Comparison of ENCODE assay signal across 8 mouse cellular contexts in the genomic region with DNA sequence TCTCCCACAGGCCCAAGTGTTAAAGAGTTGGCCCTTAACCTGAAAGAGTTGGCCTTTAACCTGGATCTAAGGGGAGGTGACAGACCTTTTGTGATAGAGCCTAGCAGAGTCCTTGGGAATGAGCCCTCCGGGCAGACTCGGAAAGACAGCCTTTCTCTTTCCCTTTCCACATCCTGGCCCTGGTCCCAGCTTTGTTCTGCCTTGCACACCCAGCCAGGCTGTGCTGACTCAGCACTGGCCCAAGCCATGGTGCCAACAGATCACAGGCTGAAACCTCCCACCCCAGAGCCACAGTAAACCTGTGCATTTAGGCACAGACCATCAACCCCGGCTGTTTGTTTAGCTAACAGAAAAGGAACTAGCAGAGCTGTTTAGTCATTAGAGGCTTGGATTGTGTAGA. TPM values are rescaled to one million over a fixed set of nuclear protein-coding genes. Genes with fewer than 3 reads are reported as not detected.
DNase-seq lines count a peak whose midpoint lies in the region; ATAC-seq and TF ChIP-seq lines count a peak whose summit lies in the region.

No protein-coding gene starts in this region.

- peaks cover 21% of the 10 kb centered on the region; the same call in 1 of the 2 replicates for H3K4me1 ChIP-seq in intestine, embryonic 15.5 days (replicated peaks)
- peaks cover 47% of the 10 kb centered on the region for H3K4me1 ChIP-seq in lung, embryonic 15.5 days
- H3K4me1 ChIP-seq in forebrain, postnatal 0 days (ENCODE audit: insufficient read depth) = no peaks in the 10 kb centered on the region

- peak overlapping the region; percentile 9; the same call in 1 of the 2 replicates for H3K27ac ChIP-seq in gastrocnemius, adult 2 months
- peak overlapping the region; percentile 36 for H3K27ac ChIP-seq in intestine, embryonic 15.5 days
- H3K27ac ChIP-seq in lung, embryonic 15.5 days = peak overlapping the region; percentile 70
- no peak overlapping the region for H3K27ac ChIP-seq in forebrain, postnatal 0 days (ENCODE audit: low read depth, low read length)

- no peaks in the 10 kb centered on the region for H3K27me3 ChIP-seq in intestine, embryonic 15.5 days (replicated peaks)
- no peaks in the 10 kb centered on the region for H3K27me3 ChIP-seq in lung, embryonic 15.5 days
- no peaks in the 10 kb centered on the region for H3K27me3 ChIP-seq in forebrain, postnatal 0 days (ENCODE audit: insufficient read depth, low read length)

- no peak overlapping the region for H3K4me3 ChIP-seq in gastrocnemius, adult 2 months
- no peak overlapping the region for H3K4me3 ChIP-seq in intestine, embryonic 15.5 days (replicated peaks)
- H3K4me3 ChIP-seq in lung, embryonic 15.5 days = no peak overlapping the region
- H3K4me3 ChIP-seq in forebrain, postnatal 0 days (ENCODE audit: low read depth, low read length) = no peak overlapping the region

- no peak overlapping the region for H3K4me2 ChIP-seq in intestine, embryonic 15.5 days (replicated peaks)
- H3K4me2 ChIP-seq in lung, embryonic 15.5 days = no peak overlapping the region
- H3K4me2 ChIP-seq in forebrain, postnatal 0 days (ENCODE audit: low read depth) = no peak overlapping the region

- peak; percentile 6 for DNase-seq in cerebellum, adult 11-12 months
- no peak for DNase-seq in cerebellum, adult 11 months
- DNase-seq in R1 (ENCODE audit: low read depth, low spot score) = peak; percentile 9
- DNase-seq in gastrocnemius, adult 2 months = peak; percentile 78
- no peak for DNase-seq in right cerebral cortex, postnatal 25 days
- DNase-seq in forebrain, postnatal 0 days = no peak

- TF ChIP-seq CTCF in gastrocnemius, adult 2 months (IDR thresholded peaks at IDR 0.05) = no peak
- TF ChIP-seq CTCF in forebrain, postnatal 0 days (IDR thresholded peaks at IDR 0.05; ENCODE audit: low read depth) = no peak

- WGBS in intestine, embryonic 15.5 days = 17% methylated on average over 3 of the region's 3 CpGs
- 11% methylated on average over 3 of the region's 3 CpGs for WGBS in lung, embryonic 15.5 days
- WGBS in forebrain, postnatal 0 days = 50% methylated on average over 3 of the region's 3 CpGs

- ATAC-seq in intestine, embryonic 15.5 days = peak; percentile 64; the same call in 1 of the 2 replicates
- peak; percentile 84; the same call in 1 of the 2 replicates for ATAC-seq in lung, embryonic 15.5 days (ENCODE audit: borderline replicate concordance, extremely low read depth, low FRiP score, low TSS enrichment)
- no peak for ATAC-seq in forebrain, postnatal 0 days

- no peaks in the 10 kb centered on the region for H3K9me3 ChIP-seq in intestine, embryonic 15.5 days
- H3K9me3 ChIP-seq in lung, embryonic 15.5 days = no peaks in the 10 kb centered on the region
- H3K9me3 ChIP-seq in forebrain, postnatal 0 days (ENCODE audit: low read length) = no peaks in the 10 kb centered on the region

- H3K9ac ChIP-seq in intestine, embryonic 15.5 days = no peak overlapping the region
- H3K9ac ChIP-seq in lung, embryonic 15.5 days = peak overlapping the region; percentile 6; the same call in 1 of the 2 replicates
- no peak overlapping the region for H3K9ac ChIP-seq in forebrain, postnatal 0 days

- no peaks in the 10 kb centered on the region for H3K36me3 ChIP-seq in intestine, embryonic 15.5 days
- no peaks in the 10 kb centered on the region for H3K36me3 ChIP-seq in lung, embryonic 15.5 days
- no peaks in the 10 kb centered on the region for H3K36me3 ChIP-seq in forebrain, postnatal 0 days (ENCODE audit: insufficient read depth)

- intact Hi-C loops in gastrocnemius, adult 2 months (cut with DNase I) = no loop called here

RNA-seq across cellular contexts. Expression of gene Arhgap28, which starts 25.1 kb away (rescaled TPM):
- total RNA-seq in gastrocnemius, adult 2 months (2021) = under 1 TPM; 0.56 to 0.86 TPM
- polyA plus RNA-seq in intestine, embryonic 15.5 days (2015; fragmentation: Nextera tagmentation; extraction: Ambion mirVana) = 17.5 and 19.1 TPM in 2 replicates
- polyA plus RNA-seq in lung, embryonic 15.5 days (2015; fragmentation: Nextera tagmentation; extraction: Ambion mirVana) = 46.1 and 47.2 TPM in 2 replicates
- 8.6 and 8.7 TPM in 2 replicates for total RNA-seq in forebrain, postnatal 0 days (2014; rRNA removed)
- 3.6 and 4.2 TPM in 2 replicates for polyA plus RNA-seq in forebrain, postnatal 0 days (2015; fragmentation: Nextera tagmentation; extraction: Ambion mirVana)

Comparison
In these comparisons a context has a peak if more than half of its experiments do, and no peak if none do; other contexts are left out.
1. DNase-seq: peak in cerebellum, adult 11-12 months (single experiment), R1 (single experiment) and gastrocnemius, adult 2 months (single experiment); none in cerebellum, adult 11 months (single experiment), right cerebral cortex, postnatal 25 days (single experiment) and forebrain, postnatal 0 days (single experiment).